Mouse (Mus musculus): ENCODE measurements around the gene Wdr37. TPM values are rescaled to one million over a fixed set of nuclear protein-coding genes. Genes with fewer than 3 reads are reported as not detected.

Wdr37 gene
- polyA plus RNA-seq (2012; rRNA removed) = 25.4 and 30.3 TPM in 2 replicates

DNA sequence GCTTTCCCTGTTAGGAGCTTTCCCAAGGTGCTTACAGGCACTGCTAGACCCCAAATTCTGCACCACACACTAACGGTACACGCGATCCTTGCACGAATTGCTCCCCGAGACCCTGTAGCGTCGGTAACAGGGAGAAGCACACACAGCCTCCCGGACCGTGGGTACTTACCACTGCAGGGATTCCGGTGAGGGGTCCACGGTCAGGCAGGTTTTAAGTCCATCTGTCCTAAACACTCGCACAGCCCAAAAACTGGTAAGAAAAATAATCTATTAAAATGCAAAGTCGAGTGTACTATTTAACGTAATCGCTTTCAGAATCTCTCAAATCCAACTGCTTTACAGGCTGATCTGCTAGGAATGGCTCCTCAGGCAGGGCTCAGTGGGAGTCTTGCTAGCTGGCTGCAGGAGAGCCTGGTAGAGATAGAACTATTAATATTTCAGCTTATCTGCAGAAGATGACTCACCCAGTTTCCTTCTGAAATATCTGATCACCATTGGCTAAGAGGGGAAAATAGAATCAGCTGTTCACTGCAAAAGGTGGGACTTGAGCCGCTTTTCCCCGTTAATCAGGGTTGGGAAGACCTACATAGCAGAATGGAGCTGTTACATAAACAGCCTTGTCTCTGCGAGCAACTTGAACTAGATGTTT, at the start of gene Wdr37:
Gene Wdr37 (minus strand): TSS at position 596 of the 649 bp plus-strand sequence.

DNA sequence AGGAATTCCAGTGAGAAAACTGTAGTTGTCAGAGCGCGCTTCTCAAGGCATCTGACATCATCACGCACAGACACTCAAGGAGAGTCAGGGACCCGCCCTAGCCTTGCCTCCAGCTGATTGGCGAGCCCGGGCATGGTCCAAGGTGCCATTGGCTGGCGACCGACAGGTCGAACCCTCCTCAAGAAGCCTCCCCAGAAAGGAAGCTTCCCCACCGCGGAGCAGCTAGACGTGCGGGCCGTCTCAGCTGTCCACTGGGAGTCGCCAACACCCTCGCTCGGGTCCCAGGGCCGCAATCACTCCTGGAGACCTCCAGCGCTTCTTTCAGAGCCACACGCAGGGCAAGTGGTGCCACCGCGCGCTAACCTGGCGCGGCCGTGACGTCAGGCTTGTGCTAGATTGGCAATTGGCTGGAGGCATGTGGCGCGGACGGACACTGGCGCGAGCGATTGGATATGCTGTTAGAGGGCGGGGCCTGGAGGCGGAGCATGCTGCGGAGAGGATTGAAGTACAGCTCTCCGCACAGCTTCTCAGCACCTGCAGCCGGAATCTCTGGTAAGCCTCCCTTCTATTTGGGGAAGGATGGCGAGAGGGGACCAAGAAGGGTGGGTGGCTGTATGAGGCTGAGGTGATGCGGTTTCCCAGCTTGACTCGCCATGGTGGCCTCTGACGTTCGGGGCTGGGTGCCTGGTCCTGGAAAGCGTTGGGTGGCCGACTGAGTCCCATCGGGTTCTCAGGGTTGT, 13.9 kb upstream of the Wdr37 start, which contains the start of gene Idi1:
Gene Idi1 (plus strand): TSS at position 57 of the 740 bp plus-strand sequence.

Other genes starting within 250 kb of the Wdr37 start
- 73.9 and 86.9 TPM in 2 replicates for gene Idi1, start 13.6 kb upstream of the Wdr37 start, polyA plus RNA-seq (2012; rRNA removed)
- gene Gm9745, start 76.3 kb upstream of the Wdr37 start, polyA plus RNA-seq (2012; rRNA removed) = 0.08 TPM in 1 of 2 replicates, not detected in the other
- gene Idi2, start 81.0 kb upstream of the Wdr37 start, polyA plus RNA-seq (2012; rRNA removed) = not detected in 2 replicates
- gene Gtpbp4, start 124.2 kb upstream of the Wdr37 start, polyA plus RNA-seq (2012; rRNA removed) = 60.2 and 84.1 TPM in 2 replicates
- gene Larp4b, start 222.0 kb upstream of the Wdr37 start, polyA plus RNA-seq (2012; rRNA removed) = 29.8 and 31.8 TPM in 2 replicates

Measured in central nervous system, embryonic 11.5 days (tissue).